Mouse (Mus musculus) heart, embryonic 16.5 days (tissue): ENCODE results near the gene Soga1. TPM values are rescaled to one million over a fixed set of nuclear protein-coding genes. Genes with fewer than 3 reads are reported as not detected.

Source experiments
- ATAC-seq: fragments of 200-750 bp; cut with Nextera tagmentation; replicated peaks from 2 replicates; pipeline ENCODE4 v1.8.0; 2017; ENCODE audit warnings: moderate number of reproducible peaks; ENCODE audit not compliant: insufficient read depth, low FRiP score; ENCODE audit errors: extremely low read depth
- H3K27ac ChIP-seq: fragments of 300-500 bp; sonication (generic); 2 replicates; pipeline ENCODE4 v1.5.1; 2014; ENCODE audit warnings: mild to moderate bottlenecking, low read length, control low read depth, moderate library complexity
- H3K27me3 ChIP-seq: fragments of 300-500 bp; sonication (generic); 2 replicates; pipeline ENCODE4 v1.6.1; 2014; ENCODE audit warnings: low read length, mixed read lengths; ENCODE audit not compliant: control insufficient read depth, insufficient read depth
- H3K36me3 ChIP-seq: fragments of 300-500 bp; sonication (generic); 2 replicates; pipeline ENCODE4 v1.6.1; 2014; ENCODE audit not compliant: control insufficient read depth, insufficient read depth
- H3K4me1 ChIP-seq: fragments of 300-500 bp; sonication (generic); 2 replicates; pipeline ENCODE4 v1.6.1; 2014; ENCODE audit warnings: low read length, mixed read lengths; ENCODE audit not compliant: control insufficient read depth, insufficient read depth
- H3K4me2 ChIP-seq: fragments of 300-500 bp; sonication (generic); 2 replicates; pipeline ENCODE4 v1.6.1; 2014; ENCODE audit warnings: low read depth, mild to moderate bottlenecking, control low read depth, low read length
- H3K4me3 ChIP-seq: fragments of 300-500 bp; sonication (generic); 2 replicates; pipeline ENCODE4 v1.5.1; 2014; ENCODE audit warnings: mild to moderate bottlenecking, control low read depth, low read length
- H3K9ac ChIP-seq: fragments of 300-500 bp; sonication (generic); 2 replicates; pipeline ENCODE4 v1.6.1; 2014; ENCODE audit warnings: low read length, control low read depth
- H3K9me3 ChIP-seq: fragments of 300-500 bp; sonication (generic); replicated peaks from 2 replicates; pipeline ENCODE4 v1.6.1; 2016; ENCODE audit warnings: low read length; ENCODE audit not compliant: control insufficient read depth
- WGBS: fragments of 180-500 bp; shearing (Covaris S2); extraction: QIAGEN DNeasy Blood & Tissue Kit; methylation state at CpG from one replicate; pipeline ENCODE4 v1.1.7; 2014; 5-methylcytosine and 5-hydroxymethylcytosine counted together
- polyA plus RNA-seq: library from polyadenylated mRNA; unstranded; fragments of >200 nt; fragmentation: Nextera tagmentation; extraction: Ambion mirVana; gene quantifications from 2 replicates; pipeline ENCODE4 v1.2.1, GENCODE M21; 2015

The Soga1 gene
- polyA plus RNA-seq, 1 experiment from 2014 or later = 1.7 TPM

GRCm38 (mm10) chr2:157041421-157041820 lies 37.6 kb downstream of the Soga1 start:
- Histone ChIP-seq H3K36me3 (peaks cover 46% of the 10 kb centered on the region), H3K4me2 (no peak overlapping the region), H3K27ac (no peak overlapping the region), H3K27me3 (no peaks in the 10 kb centered on the region), H3K9me3 (peaks cover 10% of the 10 kb centered on the region; the same call in 1 of the 2 replicates), H3K4me1 (0 out of 2 replicates have a peak, but pooled peaks cover 4% of the 10 kb centered on the region), H3K4me3 (no peak overlapping the region), H3K9ac (no peak overlapping the region)
- no peak for ATAC-seq
- 68% methylated on average over 7 of the region's 7 CpGs for WGBS

- peak overlapping the region; percentile 51; the same call in 1 of the 2 replicates for H3K27ac ChIP-seq
- peaks cover 6% of the 10 kb centered on the region; the same call in 1 of the 2 replicates for H3K9me3 ChIP-seq
- ATAC-seq = no peak
- H3K4me2 ChIP-seq = no peak overlapping the region
- WGBS = 79% methylated on average over 17 of the region's 17 CpGs
- peaks cover 39% of the 10 kb centered on the region for H3K36me3 ChIP-seq
- no peak overlapping the region for H3K4me3 ChIP-seq
- no peak overlapping the region for H3K9ac ChIP-seq
- H3K27me3 ChIP-seq = no peaks in the 10 kb centered on the region
- H3K4me1 ChIP-seq = 0 out of 2 replicates have a peak, but pooled peaks cover 4% of the 10 kb centered on the region
Measured at GRCm38 (mm10) chr2:157040649-157041046, 38.4 kb downstream of the Soga1 start.

- no peak overlapping the region for H3K4me2 ChIP-seq
- peak overlapping the region; percentile 51; the same call in 1 of the 2 replicates for H3K27ac ChIP-seq
- WGBS = 81% methylated on average over 50 of the region's 50 CpGs
- H3K9ac ChIP-seq = no peak overlapping the region
- 0 out of 2 replicates have a peak, but pooled peaks cover 4% of the 10 kb centered on the region for H3K4me1 ChIP-seq
- H3K36me3 ChIP-seq = peaks cover 38% of the 10 kb centered on the region
- no peak overlapping the region for H3K4me3 ChIP-seq
- H3K9me3 ChIP-seq = peaks cover 6% of the 10 kb centered on the region; the same call in 1 of the 2 replicates
- peak; percentile 58 for ATAC-seq
- no peaks in the 10 kb centered on the region for H3K27me3 ChIP-seq
Measured at GRCm38 (mm10) chr2:157039900-157040648, 39.0 kb downstream of the Soga1 start.

GRCm38 (mm10) chr2:157037303-157037702 lies 41.8 kb downstream of the Soga1 start:
- no peak overlapping the region for H3K4me2 ChIP-seq
- 0 out of 2 replicates have a peak, but pooled peaks cover 4% of the 10 kb centered on the region for H3K4me1 ChIP-seq
- no peaks in the 10 kb centered on the region for H3K27me3 ChIP-seq
- H3K9me3 ChIP-seq = no peaks in the 10 kb centered on the region
- no peak overlapping the region for H3K9ac ChIP-seq
- ATAC-seq = no peak
- WGBS = 92% methylated on average over 9 of the region's 9 CpGs
- no peak overlapping the region for H3K4me3 ChIP-seq
- no peak overlapping the region for H3K27ac ChIP-seq
- H3K36me3 ChIP-seq = peaks cover 37% of the 10 kb centered on the region

- Histone ChIP-seq H3K9me3 (no peaks in the 10 kb centered on the region), H3K9ac (no peak overlapping the region), H3K27ac (no peak overlapping the region), H3K36me3 (peaks cover 39% of the 10 kb centered on the region), H3K27me3 (no peaks in the 10 kb centered on the region), H3K4me1 (0 out of 2 replicates have a peak, but pooled peaks cover 4% of the 10 kb centered on the region), H3K4me2 (no peak overlapping the region), H3K4me3 (no peak overlapping the region)
- ATAC-seq = no peak
- 83% methylated on average over 8 of the region's 8 CpGs for WGBS
Measured at GRCm38 (mm10) chr2:157036400-157036799, 42.7 kb downstream of the Soga1 start.

GRCm38 (mm10) chr2:157035371-157035770 lies 43.7 kb downstream of the Soga1 start:
- no peaks in the 10 kb centered on the region for H3K9me3 ChIP-seq
- H3K36me3 ChIP-seq = peaks cover 34% of the 10 kb centered on the region
- H3K9ac ChIP-seq = no peak overlapping the region
- H3K27me3 ChIP-seq = no peaks in the 10 kb centered on the region
- H3K4me3 ChIP-seq = no peak overlapping the region
- H3K27ac ChIP-seq = no peak overlapping the region
- ATAC-seq = no peak
- WGBS = 87% methylated on average over 7 of the region's 7 CpGs
- 0 out of 2 replicates have a peak, but pooled peaks cover 2% of the 10 kb centered on the region for H3K4me1 ChIP-seq
- no peak overlapping the region for H3K4me2 ChIP-seq

- Histone ChIP-seq H3K9ac (no peak overlapping the region), H3K4me2 (no peak overlapping the region), H3K27ac (no peak overlapping the region), H3K4me3 (no peak overlapping the region), H3K27me3 (no peaks in the 10 kb centered on the region), H3K4me1 (peaks cover 6% of the 10 kb centered on the region), H3K36me3 (peaks cover 60% of the 10 kb centered on the region), H3K9me3 (no peaks in the 10 kb centered on the region)
- ATAC-seq = no peak
- WGBS = 42% methylated on average over 9 of the region's 9 CpGs
Measured at GRCm38 (mm10) chr2:157030804-157031203, 48.2 kb downstream of the Soga1 start.

GRCm38 (mm10) chr2:157028261-157028660 lies 50.8 kb downstream of the Soga1 start:
- ATAC-seq = no peak

More at GRCm38 (mm10) chr2:157028261-157028660, 50.8 kb downstream of the Soga1 start:
- Histone ChIP-seq H3K27ac (peak overlapping the region; percentile 65), H3K4me3 (no peak overlapping the region), H3K4me1 (peaks cover 6% of the 10 kb centered on the region), H3K9ac (no peak overlapping the region), H3K9me3 (peaks cover 7% of the 10 kb centered on the region), H3K36me3 (peaks cover 77% of the 10 kb centered on the region), H3K27me3 (no peaks in the 10 kb centered on the region), H3K4me2 (no peak overlapping the region)
- 88% methylated on average over 4 of the region's 4 CpGs for WGBS
